Mouse (Mus musculus) liver, postnatal 0 days (tissue): ENCODE data around the gene Kcnk7. TPM values are rescaled to one million over a fixed set of nuclear protein-coding genes. Genes with fewer than 3 reads are reported as not detected.

Source experiments
- ATAC-seq: fragments of 200-750 bp; cut with Nextera tagmentation; 2 replicates; pipeline ENCODE4 v1.8.0; 2017; ENCODE audit warnings: mild to moderate bottlenecking, moderate library complexity
- DNase-seq: peaks from one replicate; pipeline ENCODE4 v3.0.0-alpha.2; 2016
- H3K27ac ChIP-seq: fragments of 300-500 bp; sonication (generic); 2 replicates; pipeline ENCODE4 v1.5.1; 2014; ENCODE audit warnings: antibody characterized with exemption, moderate library complexity, mild to moderate bottlenecking, low read depth
- H3K27me3 ChIP-seq: fragments of 300-500 bp; sonication (generic); 2 replicates; pipeline ENCODE4 v1.6.1; 2014; ENCODE audit warnings: low read length, control low read depth, mixed read lengths; ENCODE audit not compliant: insufficient read depth
- H3K36me3 ChIP-seq: fragments of 300-500 bp; sonication (generic); replicated peaks from 2 replicates; pipeline ENCODE4 v1.6.1; 2014; ENCODE audit warnings: mild to moderate bottlenecking, control low read depth, low read length, moderate library complexity, mixed read lengths; ENCODE audit not compliant: insufficient read depth
- H3K4me1 ChIP-seq: fragments of 300-500 bp; sonication (generic); 2 replicates; pipeline ENCODE4 v1.6.1; 2014; ENCODE audit warnings: antibody characterized with exemption, mild to moderate bottlenecking, control low read depth; ENCODE audit not compliant: insufficient read depth
- H3K4me2 ChIP-seq: fragments of 300-500 bp; sonication (generic); 2 replicates; pipeline ENCODE4 v1.6.1; 2014; ENCODE audit warnings: low read depth, mild to moderate bottlenecking, low read length, moderate library complexity, mixed read lengths
- H3K4me3 ChIP-seq: fragments of 300-500 bp; sonication (generic); 2 replicates; pipeline ENCODE4 v1.5.1; 2014; ENCODE audit warnings: low read depth, low read length
- H3K9ac ChIP-seq: fragments of 300-500 bp; sonication (generic); replicated peaks from 2 replicates; pipeline ENCODE4 v1.6.1; 2014; ENCODE audit warnings: mild to moderate bottlenecking, moderate library complexity
- H3K9me3 ChIP-seq: fragments of 300-500 bp; sonication (generic); 2 replicates; pipeline ENCODE4 v1.6.1; 2016; ENCODE audit warnings: mild to moderate bottlenecking, control low read depth, low read length, mixed read lengths
- CTCF ChIP-seq: sonication (generic); IDR thresholded peaks from 2 replicates; pipeline ENCODE4 v1.5.1; 2016; ENCODE audit warnings: antibody characterized with exemption, low read depth
- EP300 ChIP-seq: IDR thresholded peaks from 2 replicates; pipeline ENCODE4 v1.6.1; 2016; ENCODE audit warnings: antibody characterized with exemption, low read depth, mild to moderate bottlenecking
- WGBS: fragments of 180-500 bp; shearing (Covaris S2); extraction: QIAGEN DNeasy Blood & Tissue Kit; methylation state at CpG from one replicate; pipeline ENCODE4 v1.1.7; 2014; ENCODE audit not compliant: insufficient replicate concordance; 5-methylcytosine and 5-hydroxymethylcytosine counted together
- microRNA-seq: library from miRNA; unstranded; fragments of <30 nt; microRNA quantifications from one replicate; pipeline ENCODE4, GENCODE M21; 2016
- polyA plus RNA-seq: library from polyadenylated mRNA; unstranded; fragments of >200 nt; fragmentation: Nextera tagmentation; extraction: Ambion mirVana; gene quantifications from 2 replicates; pipeline ENCODE4 v1.2.1, GENCODE M21; 2015

The Kcnk7 gene
- polyA plus RNA-seq, 1 experiment from 2014 or later, result 0.18 TPM

GRCm38 (mm10) chr19:5750951-5751350 lies 46.8 kb downstream of the Kcnk7 start:
- peaks cover 74% of the 10 kb centered on the region for H3K27me3 ChIP-seq
- no peaks in the 10 kb centered on the region for H3K9me3 ChIP-seq
- no peak overlapping the region for H3K4me2 ChIP-seq
- DNase-seq (no peak), ATAC-seq (no peak)
- H3K4me3 ChIP-seq, result no peak overlapping the region
- no peak overlapping the region for H3K9ac ChIP-seq
- no peaks in the 10 kb centered on the region for H3K36me3 ChIP-seq
- H3K4me1 ChIP-seq, result peaks cover 8% of the 10 kb centered on the region; the same call in 1 of the 2 replicates
- TF ChIP-seq CTCF, result no peak
- TF ChIP-seq EP300, result no peak
- whole genome bisulfite sequencing, result 19% methylated on average over 22 of the region's 22 CpGs
- no peak overlapping the region for H3K27ac ChIP-seq

- peaks cover 5% of the 10 kb centered on the region; the same call in 1 of the 2 replicates for H3K4me1 ChIP-seq
- peak; percentile 62 for DNase-seq
- H3K9me3 ChIP-seq, result no peaks in the 10 kb centered on the region
- H3K27me3 ChIP-seq, result peaks cover 74% of the 10 kb centered on the region
- no peak overlapping the region for H3K27ac ChIP-seq
- TF ChIP-seq EP300 (no peak), CTCF (no peak)
- H3K9ac ChIP-seq, result no peak overlapping the region
- 13% methylated on average over 16 of the region's 20 CpGs for WGBS
- no peaks in the 10 kb centered on the region for H3K36me3 ChIP-seq
- no peak overlapping the region for H3K4me2 ChIP-seq
- peak; percentile 56; the same call in 1 of the 2 replicates for ATAC-seq
- H3K4me3 ChIP-seq, result no peak overlapping the region
Observed at GRCm38 (mm10) chr19:5751742-5752141, 47.6 kb downstream of the Kcnk7 start.

GRCm38 (mm10) chr19:5756321-5756985 lies 52.3 kb downstream of the Kcnk7 start:
- Histone ChIP-seq H3K4me3 (0 out of 2 replicates have a peak overlapping the region, but pooled peaks have one; percentile 7), H3K27ac (no peak overlapping the region), H3K4me2 (peak overlapping the region; percentile 3; the same call in 1 of the 2 replicates), H3K27me3 (peaks cover 47% of the 10 kb centered on the region), H3K9me3 (no peaks in the 10 kb centered on the region), H3K36me3 (peaks cover 37% of the 10 kb centered on the region), H3K4me1 (peaks cover 3% of the 10 kb centered on the region), H3K9ac (no peak overlapping the region)
- DNase-seq, result no peak
- 18% methylated on average over 28 of the region's 29 CpGs for WGBS
- peak; percentile 10; the same call in 1 of the 2 replicates for ATAC-seq
- no peak for TF ChIP-seq CTCF
- TF ChIP-seq EP300, result no peak

Small RNA genes lying within 50 kb of the gene (microRNA-seq; reads per million reads assigned to microRNA genes)
- not detected for gene Mir6987

Other genes starting within 250 kb of the Kcnk7 start
- gene Ccdc85b, start 246.5 kb upstream of the Kcnk7 start, polyA plus RNA-seq, result 1.6 and 2.1 TPM in 2 replicates
- 35.6 and 35.7 TPM in 2 replicates for gene Fibp, start 243.8 kb upstream of the Kcnk7 start, polyA plus RNA-seq
- gene Ctsw, start 235.9 kb upstream of the Kcnk7 start, polyA plus RNA-seq, result 1.4 and 1.9 TPM in 2 replicates
- gene Efemp2, start 230.4 kb upstream of the Kcnk7 start, polyA plus RNA-seq, result 8.1 and 9.2 TPM in 2 replicates
- gene Mus81, start 216.0 kb upstream of the Kcnk7 start, polyA plus RNA-seq, result 8.6 and 11.9 TPM in 2 replicates
- 841 and 843 TPM in 2 replicates for gene Cfl1, start 213.9 kb upstream of the Kcnk7 start, polyA plus RNA-seq
- gene 1700020D05Rik, start 200.6 kb upstream of the Kcnk7 start, polyA plus RNA-seq, result not detected in 2 replicates
- 2.6 and 3.0 TPM in 2 replicates for gene Snx32, start 193.8 kb upstream of the Kcnk7 start, polyA plus RNA-seq
- 0.06 TPM in 1 of 2 replicates, not detected in the other for gene Ovol1, start 143.7 kb upstream of the Kcnk7 start, polyA plus RNA-seq
- 3.1 and 3.4 TPM in 2 replicates for gene Ap5b1, start 136.3 kb upstream of the Kcnk7 start, polyA plus RNA-seq
- gene Rnaseh2c, start 102.5 kb upstream of the Kcnk7 start, polyA plus RNA-seq, result 78.4 and 79.1 TPM in 2 replicates
- 15.1 and 15.8 TPM in 2 replicates for gene Kat5, start 94.1 kb upstream of the Kcnk7 start, polyA plus RNA-seq
- gene Rela, start 66.9 kb upstream of the Kcnk7 start, polyA plus RNA-seq, result 21.3 and 22.6 TPM in 2 replicates
- gene Sipa1, start 40.7 kb upstream of the Kcnk7 start, polyA plus RNA-seq, result 14.1 and 15.3 TPM in 2 replicates
- 10.4 and 12.5 TPM in 2 replicates for gene Map3k11, start 15.6 kb upstream of the Kcnk7 start, polyA plus RNA-seq
- 5.2 and 5.6 TPM in 2 replicates for gene Pcnx3, start 15.5 kb upstream of the Kcnk7 start, polyA plus RNA-seq
- gene Ehbp1l1, start 21.9 kb downstream of the Kcnk7 start, polyA plus RNA-seq, result 38.5 and 42.5 TPM in 2 replicates
- gene Fam89b, start 25.3 kb downstream of the Kcnk7 start, polyA plus RNA-seq, result 28.9 and 31.0 TPM in 2 replicates
- gene Ltbp3, start 36.5 kb downstream of the Kcnk7 start, polyA plus RNA-seq, result 1.3 and 1.4 TPM in 2 replicates
- 16.9 and 17.0 TPM in 2 replicates for gene Scyl1, start 67.1 kb downstream of the Kcnk7 start, polyA plus RNA-seq
- gene Frmd8, start 170.9 kb downstream of the Kcnk7 start, polyA plus RNA-seq, result 8.5 and 9.0 TPM in 2 replicates
- gene Slc25a45, start 173.4 kb downstream of the Kcnk7 start, polyA plus RNA-seq, result 8.4 and 9.1 TPM in 2 replicates
- gene Tigd3, start 189.8 kb downstream of the Kcnk7 start, polyA plus RNA-seq, result 1.5 and 1.7 TPM in 2 replicates
- 28.1 and 32.6 TPM in 2 replicates for gene Dpf2, start 208.6 kb downstream of the Kcnk7 start, polyA plus RNA-seq
- 3.0 TPM in 2 replicates for gene Cdc42ep2, start 220.4 kb downstream of the Kcnk7 start, polyA plus RNA-seq